20 mouse cellular contexts compared by ENCODE assay signal in genomic region chr11:32753358-32753757, GRCm38 (mm10).
DNase-seq lines count a peak whose midpoint lies in the region; ATAC-seq and TF ChIP-seq lines count a peak whose summit lies in the region.
"Had no signal": no experiment of that assay in that cellular context is flagged by ENCODE, and none has a peak within 500 bp of the region (broad histone marks: within the 10 kb centered on the region; RNA-seq: fewer than 3 reads in every experiment).

No protein-coding gene starts in this region.

- TF ChIP-seq POLR2A in CH12.LX (IDR thresholded peaks at IDR 0.05; ENCODE audit: low read depth, low read length) (no peak), MEL (IDR thresholded peaks at IDR 0.05; ENCODE audit: control insufficient read depth in 1 of 2, insufficient read depth in 1 of 2, low read depth in 1 of 2, low read length in 2 of 2, poor library complexity in 1 of 2) (no peak)

- H3K4me3 ChIP-seq in CH12.LX (replicated peaks in 1 of 3; ENCODE audit: low read depth in 2 of 3, low read length in 2 of 3, poor library complexity in 1 of 3) (no peak overlapping the region), MEL (ENCODE audit: control insufficient read depth in 1 of 2, insufficient read depth in 1 of 2, low read depth in 2 of 2, low read length in 2 of 2) (no peak overlapping the region)
- no peak overlapping the region for H3K4me3 ChIP-seq in kidney, embryonic 15.5 days (replicated peaks)
- H3K4me3 ChIP-seq in neural tube, embryonic 15.5 days (replicated peaks), result no peak overlapping the region

- H3K36me3 ChIP-seq in CH12.LX (replicated peaks in 1 of 2; ENCODE audit: control insufficient read depth in 1 of 2, insufficient read depth in 1 of 2, low read length in 1 of 2) (no peaks in the 10 kb centered on the region), MEL (ENCODE audit: control insufficient read depth in 1 of 2, insufficient read depth in 2 of 2, low read length in 2 of 2) (peaks cover 0 to 14% of the 10 kb centered on the region in 2 experiments; a peak in 2 of 4 replicates)
- no peaks in the 10 kb centered on the region for H3K36me3 ChIP-seq in kidney, embryonic 15.5 days
- no peaks in the 10 kb centered on the region for H3K36me3 ChIP-seq in neural tube, embryonic 15.5 days

- H3K9me3 ChIP-seq in CH12.LX (replicated peaks; ENCODE audit: low read length), result no peaks in the 10 kb centered on the region
- no peaks in the 10 kb centered on the region for H3K9me3 ChIP-seq in MEL (replicated peaks; ENCODE audit: insufficient read depth, low read length)
- H3K9me3 ChIP-seq in kidney, embryonic 15.5 days (replicated peaks), result no peaks in the 10 kb centered on the region
- no peaks in the 10 kb centered on the region for H3K9me3 ChIP-seq in neural tube, embryonic 15.5 days (replicated peaks)
- H3K9me3 ChIP-seq: G1E had no signal

- no peak for DNase-seq in CH12.LX (ENCODE audit: extremely low read depth)
- no peak for DNase-seq in MEL (ENCODE audit: low read depth, low spot score)
- DNase-seq: adrenal gland, adult 2 months; adrenal gland, adult 8-10 months; adrenal gland, postnatal 10 days; adrenal gland, postnatal 14 days; adrenal gland, postnatal 25 days; adrenal gland, postnatal 36 days; B cell, adult 2 months; cerebellum, adult 11 months; cerebellum, adult 11-12 months; cerebellum, adult 18-20 months; cerebellum, adult 2 months; cerebellum, adult 8-10 months had no signal

- H3K4me2 ChIP-seq in CH12.LX (ENCODE audit: insufficient read depth, low read depth, poor library complexity, severe bottlenecking), result no peak overlapping the region
- no peak overlapping the region for H3K4me2 ChIP-seq in kidney, embryonic 15.5 days
- no peak overlapping the region for H3K4me2 ChIP-seq in neural tube, embryonic 15.5 days

- in situ Hi-C loops in CH12.LX (cut with MboI; ENCODE audit: low pct_ligation_motif_present, low pct_unique_long_range_greater_than_20kb, low sequenced_read_pairs), result no loop called here

- H3K4me1 ChIP-seq in CH12.LX (ENCODE audit: control insufficient read depth in 1 of 2, insufficient read depth in 2 of 2) (peaks cover 0 to 6% of the 10 kb centered on the region in 2 experiments; a peak in 2 of 4 replicates), MEL (ENCODE audit: control insufficient read depth in 1 of 2, insufficient read depth in 2 of 2, low read length in 2 of 2) (peaks cover 12 to 21% of the 10 kb centered on the region in 2 experiments; a peak in 3 of 4 replicates)
- H3K4me1 ChIP-seq in kidney, embryonic 15.5 days, result no peaks in the 10 kb centered on the region
- H3K4me1 ChIP-seq in neural tube, embryonic 15.5 days, result 0 out of 2 replicates have a peak, but pooled peaks cover 3% of the 10 kb centered on the region

- TF ChIP-seq EP300 in CH12.LX (IDR thresholded peaks at IDR 0.05; ENCODE audit: low read length) (no peak), MEL (IDR thresholded peaks at IDR 0.05; ENCODE audit: low read depth in 1 of 2, low read length in 2 of 2) (no peak)

- dilution Hi-C loops in CH12.LX (cut with MboI; ENCODE audit: extremely low pct_ligation_motif_present, extremely low pct_unique_long_range_greater_than_20kb, low sequenced_read_pairs), result no loop called here

- H3K27ac ChIP-seq in CH12.LX (ENCODE audit: insufficient read depth, low read depth) (no peak overlapping the region), MEL (ENCODE audit: control insufficient read depth, low read depth, low read length) (no peak overlapping the region)
- H3K27ac ChIP-seq in kidney, embryonic 15.5 days, result no peak overlapping the region
- no peak overlapping the region for H3K27ac ChIP-seq in neural tube, embryonic 15.5 days (replicated peaks)

- H3K27me3 ChIP-seq in CH12.LX (replicated peaks) (no peaks in the 10 kb centered on the region), MEL (ENCODE audit: control insufficient read depth in 1 of 2, insufficient read depth in 2 of 2, low read length in 2 of 2) (no peaks in the 10 kb centered on the region; a peak in 1 of 4 replicates)
- H3K27me3 ChIP-seq in kidney, embryonic 15.5 days, result no peaks in the 10 kb centered on the region
- H3K27me3 ChIP-seq in neural tube, embryonic 15.5 days (replicated peaks), result no peaks in the 10 kb centered on the region
- H3K27me3 ChIP-seq: Patski had no signal

- no peak for ATAC-seq in kidney, embryonic 15.5 days (replicated peaks; ENCODE audit: low FRiP score)
- ATAC-seq in neural tube, embryonic 15.5 days (ENCODE audit: low FRiP score), result no peak
- ATAC-seq: activated CD4-positive, CD25-positive, alpha-beta regulatory T cell, adult 4 months; CD4-positive, CD25-positive, alpha-beta regulatory T cell, adult 4 months; Patski had no signal

- H3K79me2 ChIP-seq in CH12.LX (replicated peaks; ENCODE audit: control insufficient read depth, extremely low read depth, insufficient read depth, poor library complexity, severe bottlenecking) (no peaks in the 10 kb centered on the region), MEL (ENCODE audit: control insufficient read depth, insufficient read depth, low read length, poor library complexity) (no peaks in the 10 kb centered on the region)

- no peak for TF ChIP-seq CTCF in CH12.LX (conservative IDR thresholded peaks at IDR 0.05 in 1 of 2, IDR thresholded peaks at IDR 0.05 in 1 of 2; ENCODE audit: low read depth in 2 of 2, low read length in 2 of 2)
- TF ChIP-seq CTCF in MEL (IDR thresholded peaks at IDR 0.05 in 2 of 3, conservative IDR thresholded peaks at IDR 0.05 in 1 of 3; ENCODE audit: control insufficient read depth in 1 of 3, insufficient read depth in 1 of 3, low read depth in 2 of 3, low read length in 3 of 3, poor library complexity in 1 of 3, severe bottlenecking in 1 of 3), result no peak; a peak in 1 of 6 replicates

- H3K9ac ChIP-seq in CH12.LX (ENCODE audit: insufficient read depth, low read depth) (no peak overlapping the region), MEL (ENCODE audit: control insufficient read depth, low read depth, low read length, poor library complexity, severe bottlenecking) (no peak overlapping the region)
- no peak overlapping the region for H3K9ac ChIP-seq in kidney, embryonic 15.5 days
- H3K9ac ChIP-seq in neural tube, embryonic 15.5 days (replicated peaks), result no peak overlapping the region

- WGBS in kidney, embryonic 15.5 days, result 91% methylated on average over 2 of the region's 2 CpGs
- 98% methylated on average over 2 of the region's 2 CpGs for WGBS in neural tube, embryonic 15.5 days

- TF ChIP-seq RAD21 in CH12.LX (IDR thresholded peaks at IDR 0.05; ENCODE audit: low read depth, low read length) (no peak), MEL (IDR thresholded peaks at IDR 0.05; ENCODE audit: low read depth, low read length) (no peak)

TF ChIP-seq in CH12.LX, 34 proteins besides CTCF, POLR2A, EP300 and RAD21:
- peak; percentile 90 for TF ChIP-seq ZKSCAN1 (IDR thresholded peaks at IDR 0.05; ENCODE audit: borderline replicate concordance, low read depth, low read length)
- no peak for TF ChIP-seq E2F4 (IDR thresholded peaks at IDR 0.05; ENCODE audit: insufficient replicate concordance, low read depth, low read length)

TF ChIP-seq in MEL, 35 proteins besides CTCF, POLR2A, EP300 and RAD21:
- TF ChIP-seq ZKSCAN1 (IDR thresholded peaks at IDR 0.05; ENCODE audit: low read depth, low read length) (peak; percentile 95), GATA1 (IDR thresholded peaks at IDR 0.05; ENCODE audit: low read depth, low read length) (no peak), TCF12 (IDR thresholded peaks at IDR 0.05; ENCODE audit: low read depth, low read length) (no peak)

Comparison
In these comparisons a context has a peak if more than half of its experiments do, and no peak if none do; other contexts are left out.
1. Of the 35 proteins assayed by ChIP-seq in both MEL and CH12.LX: peak only in MEL: none; only in CH12.LX: none; in both: ZKSCAN1; in neither: 34.